Mouse (Mus musculus): Measurements from ENCODE around the gene Orai3.
"Not testable (repeated sequence)": the region's sequence is repeated elsewhere in the genome, so short reads cannot be mapped to it uniquely, and the experiment has no call there.

Gene Orai3

GRCm38 (mm10) chr7:127763642-127764041 is 6.0 kb upstream of the Orai3 start:
- no peak for DNase-seq (ENCODE audit: low read depth, low spot score)

- no peak for DNase-seq (ENCODE audit: low read depth, low spot score)
Measured at GRCm38 (mm10) chr7:127765756-127766155, 3.9 kb upstream of the Orai3 start.

DNA sequence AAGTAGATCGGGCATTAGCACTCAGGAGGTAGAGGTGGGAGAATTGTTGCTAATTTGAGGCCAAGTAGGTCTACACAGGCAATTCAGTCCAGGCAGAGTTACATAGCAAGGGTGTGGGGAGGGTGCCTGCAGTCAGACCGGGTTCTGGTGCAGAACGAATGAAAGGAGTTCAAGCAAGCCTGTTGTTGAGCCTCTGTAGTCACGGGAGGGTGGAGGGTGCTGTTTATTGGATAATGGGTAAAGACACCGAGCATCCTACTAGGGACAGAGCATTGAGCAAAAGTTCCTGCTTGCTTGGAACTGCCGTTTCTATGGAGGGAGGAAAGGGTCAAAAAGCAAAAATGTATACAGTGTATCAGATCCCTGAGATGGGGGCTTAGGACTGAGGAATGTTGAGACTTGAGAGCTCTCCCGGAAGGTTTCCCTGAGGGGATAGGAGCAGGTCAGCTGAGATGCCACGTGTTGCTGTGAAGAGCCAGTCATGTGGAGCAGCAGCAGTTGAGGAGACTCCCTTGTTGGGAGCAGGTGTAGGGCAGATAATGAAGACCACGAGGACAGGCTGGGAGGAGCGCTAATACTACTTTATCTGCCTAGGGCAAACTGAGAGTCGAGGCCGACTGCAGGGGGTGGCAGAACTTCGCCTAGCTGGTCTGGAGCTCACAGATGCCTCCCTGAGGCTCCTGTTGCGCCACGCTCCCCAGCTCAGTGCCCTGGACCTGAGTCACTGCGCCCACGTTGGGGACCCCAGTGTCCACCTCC is 2.6 kb upstream of the Orai3 start:
- peak; percentile 41 for DNase-seq (ENCODE audit: low read depth, low spot score)

- DNase-seq (ENCODE audit: low read depth, low spot score) = no peak
Measured at GRCm38 (mm10) chr7:127767671-127768345, 1.8 kb upstream of the Orai3 start.

GRCm38 (mm10) chr7:127768346-127768996 is 1.1 kb upstream of the Orai3 start:
- no peak for DNase-seq (ENCODE audit: low read depth, low spot score)

- peak; percentile 100 for DNase-seq (ENCODE audit: low read depth, low spot score)
Measured at GRCm38 (mm10) chr7:127768997-127769593, 520 bp upstream of the Orai3 start.

DNA sequence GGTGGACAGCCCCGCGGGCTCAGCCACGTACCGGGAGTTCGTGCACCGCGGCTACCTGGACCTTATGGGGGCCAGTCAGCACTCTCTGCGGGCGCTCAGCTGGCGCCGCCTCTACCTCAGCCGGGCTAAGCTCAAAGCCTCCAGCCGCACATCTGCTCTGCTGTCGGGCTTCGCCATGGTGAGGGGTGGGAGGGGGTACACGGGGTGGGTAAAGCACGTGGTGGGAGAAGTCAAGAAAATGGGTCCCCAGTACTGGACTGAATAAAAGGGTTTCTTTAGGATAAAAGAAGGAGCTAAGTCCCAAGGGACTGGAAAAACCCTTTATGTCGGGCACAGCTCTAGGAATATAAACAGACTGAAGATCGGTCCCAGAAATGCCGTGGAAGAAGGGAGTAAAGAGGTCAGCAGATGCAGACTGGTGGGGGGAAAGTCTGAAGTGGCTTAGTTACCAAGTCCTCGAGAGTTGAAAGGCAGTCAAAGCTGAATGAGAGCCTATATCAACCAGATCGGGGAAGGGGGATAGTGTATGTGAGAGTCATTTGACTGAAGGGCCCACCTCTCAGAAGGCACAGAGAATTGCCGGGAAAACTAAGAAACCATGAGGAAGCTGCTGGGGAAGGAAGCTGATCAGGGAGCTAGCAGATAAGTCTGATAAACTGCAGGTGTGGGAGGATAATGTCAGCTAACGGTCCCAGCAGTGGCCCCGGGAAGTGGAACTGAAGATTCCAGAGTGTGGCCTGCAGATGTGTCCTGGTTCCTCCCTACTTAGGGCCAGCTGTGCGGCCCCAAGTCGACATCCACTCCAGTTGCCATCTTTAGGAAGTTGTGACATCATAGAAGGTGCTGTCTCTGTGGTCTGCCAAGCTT is 657 bp downstream of the Orai3 start:
- DNase-seq (ENCODE audit: low read depth, low spot score) = peak; percentile 26

- peak; percentile 54 for DNase-seq (ENCODE audit: low read depth, low spot score)
Measured at GRCm38 (mm10) chr7:127771262-127771661, 1.6 kb downstream of the Orai3 start.

GRCm38 (mm10) chr7:127772080-127772479 is 2.5 kb downstream of the Orai3 start:
- DNase-seq (ENCODE audit: low read depth, low spot score) = no peak

DNA sequence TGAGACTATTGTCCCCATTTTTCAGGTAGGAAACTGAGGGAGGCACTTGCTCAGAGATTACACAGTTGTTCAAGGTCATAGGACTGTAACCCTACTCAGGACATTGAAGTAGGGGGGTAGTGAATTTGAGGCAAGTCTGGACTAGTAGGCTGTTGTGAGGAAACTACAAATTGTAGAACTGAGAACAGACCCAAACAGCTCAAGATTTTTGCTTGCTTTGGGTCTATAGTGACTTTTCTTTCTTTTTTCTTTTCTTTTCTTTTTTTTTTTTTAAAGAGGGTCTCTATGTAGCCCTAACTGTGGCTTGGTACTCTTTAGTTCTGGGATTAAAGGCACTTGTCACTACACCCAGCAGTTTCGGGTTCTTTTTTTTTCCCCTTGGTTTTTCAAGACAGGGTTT is 2.9 kb downstream of the Orai3 start:
- no peak for DNase-seq (ENCODE audit: low read depth, low spot score)

DNA sequence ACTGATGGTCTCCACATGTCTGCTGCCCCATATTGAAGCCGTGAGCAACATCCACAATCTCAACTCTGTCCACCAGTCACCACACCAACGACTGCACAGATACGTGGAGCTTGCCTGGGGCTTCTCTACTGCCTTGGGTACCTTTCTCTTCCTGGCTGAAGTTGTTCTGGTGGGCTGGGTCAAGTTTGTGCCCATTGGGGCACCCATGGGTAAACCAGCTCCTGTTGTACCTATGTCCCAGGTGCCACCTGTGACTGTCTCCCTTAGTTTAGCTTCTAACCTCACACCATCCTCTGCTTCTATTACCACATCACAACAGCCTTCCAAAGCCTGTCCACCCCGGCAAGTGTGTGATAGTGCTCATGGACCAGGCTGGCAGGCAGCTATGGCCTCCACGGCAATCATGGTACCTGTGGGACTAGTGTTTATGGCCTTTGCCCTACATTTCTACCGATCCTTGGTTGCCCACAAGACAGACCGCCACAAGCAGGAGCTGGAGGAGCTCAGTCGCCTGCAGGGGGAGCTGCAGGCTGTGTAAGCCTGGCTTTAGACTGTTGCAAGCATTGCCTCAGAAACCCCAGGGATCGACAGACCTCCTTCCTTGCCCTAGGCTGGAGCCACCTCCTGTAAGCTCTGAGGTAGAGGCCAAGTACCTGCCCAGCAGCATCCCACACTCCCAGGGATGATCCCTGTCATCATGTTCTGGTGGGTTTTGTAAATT is 4.2 kb downstream of the Orai3 start:
- peak; percentile 88 for DNase-seq (ENCODE audit: low read depth, low spot score)

GRCm38 (mm10) chr7:127775837-127776236 is 6.2 kb downstream of the Orai3 start:
- not testable (repeated sequence) for DNase-seq (ENCODE audit: low read depth, low spot score)

GRCm38 (mm10) chr7:127776426-127776825 is 6.8 kb downstream of the Orai3 start, which contains the start of gene Setd1a:
Setd1a (plus strand) TSS chr7:127776670.
- DNase-seq (ENCODE audit: low read depth, low spot score) = peak; percentile 92

GRCm38 (mm10) chr7:127776878-127777473 is 7.4 kb downstream of the Orai3 start:
- peak; percentile 98 for DNase-seq (ENCODE audit: low read depth, low spot score)

- DNase-seq (ENCODE audit: low read depth, low spot score) = peak; percentile 72
Measured at GRCm38 (mm10) chr7:127777474-127778266, 8.1 kb downstream of the Orai3 start.

- DNase-seq (ENCODE audit: low read depth, low spot score) = no peak
Measured at GRCm38 (mm10) chr7:127778350-127778749, 8.7 kb downstream of the Orai3 start.

GRCm38 (mm10) chr7:127785308-127785707 is 15.7 kb downstream of the Orai3 start, which contains the start of gene Gm49388:
Gm49388 (plus strand) TSS chr7:127785608.
- no peak for DNase-seq (ENCODE audit: low read depth, low spot score)

DNA sequence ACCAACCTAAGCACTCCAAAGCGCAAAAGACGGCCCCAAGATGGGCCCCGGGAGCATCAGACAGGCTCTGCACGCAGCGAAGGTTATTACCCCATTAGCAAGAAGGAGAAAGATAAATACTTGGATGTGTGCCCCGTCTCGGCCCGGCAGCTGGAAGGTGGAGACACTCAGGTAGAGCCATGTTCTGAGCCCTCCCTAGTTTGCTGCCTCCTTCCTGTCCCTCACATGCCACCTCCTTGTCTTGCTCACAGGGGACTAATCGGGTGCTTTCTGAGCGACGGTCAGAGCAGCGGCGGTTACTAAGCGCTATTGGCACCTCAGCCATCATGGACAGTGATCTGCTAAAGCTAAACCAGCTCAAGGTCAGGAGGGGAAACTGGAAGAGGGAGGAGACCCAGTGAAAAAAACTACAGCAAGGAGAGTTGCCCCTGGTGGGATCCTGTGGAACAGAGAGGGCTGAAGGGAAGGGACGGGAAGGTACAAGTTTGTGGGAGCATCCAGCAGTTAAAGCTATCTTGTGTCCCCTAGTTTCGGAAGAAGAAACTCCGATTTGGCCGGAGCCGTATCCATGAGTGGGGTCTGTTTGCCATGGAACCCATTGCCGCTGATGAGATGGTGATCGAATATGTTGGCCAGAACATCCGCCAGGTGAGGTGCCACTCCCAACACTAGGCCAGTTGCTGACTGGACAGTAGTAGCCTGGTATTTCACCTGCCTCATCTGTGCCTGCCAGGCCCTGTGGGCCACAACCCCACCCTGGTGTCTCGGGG is 27.6 kb downstream of the Orai3 start:
- no peak for DNase-seq (ENCODE audit: low read depth, low spot score)
